Mouse (Mus musculus) liver, postnatal 0 days (tissue): ENCODE measurements around the gene Vipas39. TPM values are rescaled to one million over a fixed set of nuclear protein-coding genes. Genes with fewer than 3 reads are reported as not detected.
"Not testable (repeated sequence)": the region's sequence is repeated elsewhere in the genome, so short reads cannot be mapped to it uniquely, and the experiment has no call there.

ENCODE experiments used
- ATAC-seq: fragments of 200-750 bp; cut with Nextera tagmentation; 2 replicates; pipeline ENCODE4 v1.8.0; 2017; ENCODE audit warnings: mild to moderate bottlenecking, moderate library complexity
- DNase-seq: peaks from one replicate; pipeline ENCODE4 v3.0.0-alpha.2; 2016
- H3K27ac ChIP-seq: fragments of 300-500 bp; sonication (generic); 2 replicates; pipeline ENCODE4 v1.5.1; 2014; ENCODE audit warnings: antibody characterized with exemption, moderate library complexity, mild to moderate bottlenecking, low read depth
- H3K27me3 ChIP-seq: fragments of 300-500 bp; sonication (generic); 2 replicates; pipeline ENCODE4 v1.6.1; 2014; ENCODE audit warnings: low read length, control low read depth, mixed read lengths; ENCODE audit not compliant: insufficient read depth
- H3K36me3 ChIP-seq: fragments of 300-500 bp; sonication (generic); replicated peaks from 2 replicates; pipeline ENCODE4 v1.6.1; 2014; ENCODE audit warnings: mild to moderate bottlenecking, control low read depth, low read length, moderate library complexity, mixed read lengths; ENCODE audit not compliant: insufficient read depth
- H3K4me1 ChIP-seq: fragments of 300-500 bp; sonication (generic); 2 replicates; pipeline ENCODE4 v1.6.1; 2014; ENCODE audit warnings: antibody characterized with exemption, mild to moderate bottlenecking, control low read depth; ENCODE audit not compliant: insufficient read depth
- H3K4me2 ChIP-seq: fragments of 300-500 bp; sonication (generic); 2 replicates; pipeline ENCODE4 v1.6.1; 2014; ENCODE audit warnings: low read depth, mild to moderate bottlenecking, low read length, moderate library complexity, mixed read lengths
- H3K4me3 ChIP-seq: fragments of 300-500 bp; sonication (generic); 2 replicates; pipeline ENCODE4 v1.5.1; 2014; ENCODE audit warnings: low read depth, low read length
- H3K9ac ChIP-seq: fragments of 300-500 bp; sonication (generic); replicated peaks from 2 replicates; pipeline ENCODE4 v1.6.1; 2014; ENCODE audit warnings: mild to moderate bottlenecking, moderate library complexity
- H3K9me3 ChIP-seq: fragments of 300-500 bp; sonication (generic); 2 replicates; pipeline ENCODE4 v1.6.1; 2016; ENCODE audit warnings: mild to moderate bottlenecking, control low read depth, low read length, mixed read lengths
- CTCF ChIP-seq: sonication (generic); IDR thresholded peaks from 2 replicates; pipeline ENCODE4 v1.5.1; 2016; ENCODE audit warnings: antibody characterized with exemption, low read depth
- EP300 ChIP-seq: IDR thresholded peaks from 2 replicates; pipeline ENCODE4 v1.6.1; 2016; ENCODE audit warnings: antibody characterized with exemption, low read depth, mild to moderate bottlenecking
- WGBS: fragments of 180-500 bp; shearing (Covaris S2); extraction: QIAGEN DNeasy Blood & Tissue Kit; methylation state at CpG from one replicate; pipeline ENCODE4 v1.1.7; 2014; ENCODE audit not compliant: insufficient replicate concordance; 5-methylcytosine and 5-hydroxymethylcytosine counted together
- polyA plus RNA-seq: library from polyadenylated mRNA; unstranded; fragments of >200 nt; fragmentation: Nextera tagmentation; extraction: Ambion mirVana; gene quantifications from 2 replicates; pipeline ENCODE4 v1.2.1, GENCODE M21; 2015

The Vipas39 gene
- polyA plus RNA-seq, 1 experiment from 2014 or later, result 8.2 TPM

DNA sequence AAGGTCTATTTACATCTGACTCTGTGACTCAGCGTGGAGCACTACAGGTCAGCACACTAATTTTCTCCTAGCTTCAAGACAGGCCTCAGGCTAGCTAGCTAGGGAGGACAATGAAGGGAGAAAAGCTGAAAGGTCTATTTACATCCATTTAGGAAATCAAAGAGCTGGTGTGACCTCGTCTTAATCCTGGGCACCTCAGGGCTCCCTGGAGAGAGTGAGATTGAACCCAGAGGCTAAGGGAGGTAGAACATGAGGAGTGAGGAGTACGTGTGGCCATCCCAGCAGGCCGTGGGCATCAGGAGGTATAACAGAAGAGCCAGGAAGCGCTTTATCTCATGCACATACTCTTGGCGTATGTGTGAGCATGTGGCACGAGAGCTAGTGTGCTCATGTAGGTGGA is 17.6 kb upstream of the Vipas39 start:
- DNase-seq, result no peak
- 74% methylated on average over 7 of the region's 7 CpGs for WGBS

DNA sequence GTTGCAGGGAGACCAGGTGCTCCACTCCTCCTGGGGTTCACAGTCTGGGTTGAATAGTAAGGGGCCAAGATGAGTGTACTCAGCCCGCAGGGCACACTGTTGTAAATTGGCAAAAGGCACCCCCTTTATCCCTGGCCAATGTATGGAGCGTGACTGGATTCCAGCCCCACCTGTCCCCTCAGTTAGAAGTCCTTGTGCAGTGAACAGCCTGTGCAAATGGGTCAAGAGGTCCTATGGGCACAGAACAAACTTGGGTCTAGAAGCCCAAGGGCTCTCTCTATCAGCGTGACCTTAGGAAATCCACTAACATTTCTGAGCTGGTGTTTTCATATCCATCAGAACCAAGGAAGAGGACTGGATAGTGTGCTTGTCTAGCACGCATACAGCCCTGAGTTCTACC is 16.7 kb upstream of the Vipas39 start:
- TF ChIP-seq EP300 (no peak), CTCF (no peak)
- ATAC-seq (no peak), DNase-seq (no peak)
- no peaks in the 10 kb centered on the region for H3K36me3 ChIP-seq
- H3K4me1 ChIP-seq, result no peaks in the 10 kb centered on the region
- no peak overlapping the region for H3K4me2 ChIP-seq
- H3K9me3 ChIP-seq, result no peaks in the 10 kb centered on the region
- no peaks in the 10 kb centered on the region for H3K27me3 ChIP-seq
- H3K9ac ChIP-seq, result no peak overlapping the region
- no peak overlapping the region for H3K27ac ChIP-seq
- 90% methylated on average over 4 of the region's 4 CpGs for WGBS
- H3K4me3 ChIP-seq, result no peak overlapping the region

More for the DNA sequence above, 17.6 kb upstream of the Vipas39 start:
- Histone ChIP-seq H3K27ac (no peak overlapping the region), H3K4me2 (no peak overlapping the region), H3K9ac (no peak overlapping the region), H3K4me1 (no peaks in the 10 kb centered on the region), H3K36me3 (no peaks in the 10 kb centered on the region), H3K9me3 (no peaks in the 10 kb centered on the region; the same call in 1 of the 2 replicates), H3K4me3 (no peak overlapping the region), H3K27me3 (no peaks in the 10 kb centered on the region)
- no peak for ATAC-seq
- TF ChIP-seq CTCF (no peak), EP300 (no peak)

DNA sequence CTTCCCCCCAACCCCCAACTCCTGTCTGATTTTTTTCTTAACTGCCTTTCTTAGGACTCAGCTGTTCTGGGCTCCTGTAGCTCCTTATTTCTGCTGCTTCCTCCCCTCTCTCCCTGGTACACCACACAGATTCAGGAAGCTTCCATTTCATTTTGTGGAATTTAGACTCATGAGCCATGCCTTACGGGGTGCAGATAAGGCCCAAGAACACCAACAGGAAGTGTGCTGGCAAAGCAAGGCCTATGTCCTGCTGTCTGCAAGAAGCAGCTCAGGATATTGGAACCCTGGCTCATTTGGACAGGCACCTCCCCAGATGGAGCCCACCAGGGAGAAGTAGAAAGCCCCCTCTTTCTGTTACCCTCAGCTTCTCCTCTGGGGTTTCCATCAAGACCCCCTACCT is 15.7 kb upstream of the Vipas39 start:
- Histone ChIP-seq H3K4me2 (no peak overlapping the region), H3K4me3 (no peak overlapping the region), H3K9ac (no peak overlapping the region), H3K36me3 (no peaks in the 10 kb centered on the region), H3K4me1 (no peaks in the 10 kb centered on the region), H3K27me3 (no peaks in the 10 kb centered on the region), H3K9me3 (no peaks in the 10 kb centered on the region), H3K27ac (no peak overlapping the region; the same call in 1 of the 2 replicates)
- ATAC-seq (no peak), DNase-seq (no peak)
- TF ChIP-seq CTCF, result no peak
- TF ChIP-seq EP300, result no peak
- 29% methylated on average over 1 of the region's 1 CpGs for whole genome bisulfite sequencing

DNA sequence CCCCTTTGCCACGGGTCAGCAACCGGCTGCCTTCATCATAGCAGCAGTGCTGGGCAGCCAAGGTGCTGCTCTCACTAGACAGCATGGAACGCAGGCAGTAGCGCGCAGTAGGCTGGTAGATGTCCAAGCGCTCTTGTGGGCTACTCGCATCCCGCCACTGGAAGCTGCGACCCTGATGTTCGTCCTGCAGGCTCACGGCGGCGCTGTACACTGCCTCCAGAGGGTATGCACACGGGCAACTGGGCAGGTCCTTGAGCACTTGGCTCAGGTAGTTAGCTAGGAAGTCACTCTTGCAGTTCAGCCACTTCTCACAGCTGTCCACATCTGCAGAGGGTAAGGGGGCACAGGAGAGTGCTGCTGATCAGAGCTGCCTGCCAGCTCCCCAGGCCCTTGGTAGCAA is 13.8 kb upstream of the Vipas39 start:
- Histone ChIP-seq H3K27ac (no peak overlapping the region), H3K4me2 (no peak overlapping the region), H3K9me3 (no peaks in the 10 kb centered on the region), H3K4me1 (0 out of 2 replicates have a peak, but pooled peaks cover 3% of the 10 kb centered on the region), H3K27me3 (no peaks in the 10 kb centered on the region), H3K9ac (no peak overlapping the region), H3K4me3 (no peak overlapping the region), H3K36me3 (peaks cover 12% of the 10 kb centered on the region)
- ATAC-seq, result no peak
- no peak for DNase-seq
- WGBS, result 68% methylated on average over 14 of the region's 14 CpGs
- no peak for TF ChIP-seq EP300
- TF ChIP-seq CTCF, result no peak

DNA sequence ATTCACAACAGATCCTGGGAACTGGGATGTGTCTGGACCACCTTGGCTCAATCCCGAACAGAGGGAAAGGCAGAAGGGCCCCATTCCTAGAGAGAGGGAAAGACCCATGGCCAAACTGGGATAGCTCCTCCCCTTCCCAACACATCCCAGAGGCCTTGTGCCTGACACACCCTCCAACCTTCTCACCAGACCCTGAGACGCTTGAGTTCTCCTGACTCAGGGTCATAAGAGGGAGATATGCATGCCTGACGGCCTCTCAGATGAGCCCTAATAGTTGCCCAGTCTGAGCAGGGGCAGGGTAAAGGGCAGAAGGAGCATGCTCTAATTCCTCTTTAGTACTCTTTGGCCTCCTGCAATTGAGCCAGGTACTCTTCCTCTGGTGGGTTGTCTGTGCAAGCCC is 13.3 kb upstream of the Vipas39 start:
- 71% methylated on average over 3 of the region's 3 CpGs for WGBS
- ATAC-seq (no peak), DNase-seq (no peak)
- Histone ChIP-seq H3K36me3 (peaks cover 16% of the 10 kb centered on the region), H3K4me2 (no peak overlapping the region), H3K27ac (no peak overlapping the region), H3K9me3 (no peaks in the 10 kb centered on the region), H3K4me1 (0 out of 2 replicates have a peak, but pooled peaks cover 3% of the 10 kb centered on the region), H3K4me3 (no peak overlapping the region), H3K27me3 (no peaks in the 10 kb centered on the region), H3K9ac (no peak overlapping the region)
- TF ChIP-seq EP300 (no peak), CTCF (no peak)

DNA sequence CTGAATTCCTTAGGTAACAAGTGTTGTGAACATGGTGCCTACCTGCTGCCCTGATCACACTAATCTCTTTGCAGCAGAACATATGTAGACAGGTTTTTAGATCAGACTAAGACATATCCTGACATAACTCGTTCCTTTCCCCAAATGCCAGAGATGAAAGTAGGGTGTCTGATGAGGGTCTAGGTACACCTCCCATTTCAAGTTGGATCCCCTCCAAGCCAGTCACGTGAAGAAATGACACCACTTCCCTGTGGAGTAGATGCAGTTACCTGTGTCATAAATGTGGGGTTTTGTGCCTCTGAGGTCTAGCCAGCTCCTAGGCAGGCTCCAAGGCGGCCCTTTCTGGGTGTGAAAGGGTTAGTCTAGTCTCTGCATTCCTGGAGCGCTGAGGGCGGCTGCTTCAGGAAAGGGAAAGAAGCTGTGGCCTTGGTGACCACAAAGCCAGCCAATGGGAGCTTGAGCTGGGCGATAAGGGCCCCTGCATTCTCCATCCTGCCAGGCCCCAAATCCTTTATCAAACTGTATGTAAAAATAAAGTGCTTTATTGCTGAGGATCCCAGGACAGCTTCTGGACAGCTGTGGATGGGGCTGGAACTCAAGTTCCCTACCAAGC is 12.2 kb upstream of the Vipas39 start:
- no peak overlapping the region for H3K4me2 ChIP-seq
- H3K27ac ChIP-seq, result no peak overlapping the region
- no peaks in the 10 kb centered on the region for H3K9me3 ChIP-seq
- WGBS, result 21% methylated on average over 6 of the region's 6 CpGs
- no peak overlapping the region for H3K9ac ChIP-seq
- H3K27me3 ChIP-seq, result no peaks in the 10 kb centered on the region
- DNase-seq, result no peak
- H3K4me1 ChIP-seq, result 0 out of 2 replicates have a peak, but pooled peaks cover 3% of the 10 kb centered on the region
- H3K4me3 ChIP-seq, result no peak overlapping the region
- TF ChIP-seq EP300 (no peak), CTCF (no peak)
- peaks cover 24% of the 10 kb centered on the region for H3K36me3 ChIP-seq
- ATAC-seq, result peak; percentile 43; the same call in 1 of the 2 replicates

DNA sequence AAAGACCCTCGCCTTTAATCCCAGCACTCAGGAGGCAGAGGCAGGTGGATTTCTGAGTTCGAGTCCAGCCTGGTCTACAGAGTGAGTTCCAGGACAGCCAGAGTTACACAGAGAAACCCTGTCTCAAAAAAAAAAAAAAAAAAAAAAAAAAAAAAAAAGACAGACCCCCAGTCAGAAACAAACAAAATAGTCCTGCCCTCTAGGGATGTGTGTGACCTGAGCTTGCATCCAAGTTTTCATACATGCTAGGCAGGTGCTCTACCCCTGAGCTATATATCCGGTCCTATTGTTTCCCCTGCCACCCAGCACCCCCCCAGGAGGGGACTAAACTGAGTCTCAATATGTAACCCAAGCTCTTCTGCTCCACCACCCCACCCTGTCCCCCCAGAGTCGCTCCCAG is 11.2 kb upstream of the Vipas39 start:
- H3K4me2 ChIP-seq, H3K9ac ChIP-seq, DNase-seq, H3K4me1 ChIP-seq, H3K27me3 ChIP-seq, H3K27ac ChIP-seq, H3K9me3 ChIP-seq, H3K4me3 ChIP-seq, ATAC-seq: not testable (repeated sequence)
- 76% methylated on average over 4 of the region's 4 CpGs for WGBS
- H3K36me3 ChIP-seq, result peaks cover 33% of the 10 kb centered on the region
